Mouse (Mus musculus) heart, postnatal 4 days (tissue): Measurements from ENCODE around the gene Vps45. TPM values are rescaled to one million over a fixed set of nuclear protein-coding genes. Genes with fewer than 3 reads are reported as not detected.
"Not testable (repeated sequence)": the region's sequence is repeated elsewhere in the genome, so short reads cannot be mapped to it uniquely, and the experiment has no call there.

Source experiments
- DNase-seq: peaks from one replicate; pipeline ENCODE4 v3.0.0; 2021
- total RNA-seq, 2 experiments: library from RNA; stranded (reverse); gene quantifications; 2 replicates each; pipeline ENCODE4 v1.2.3; 2021

The Vps45 gene
- total RNA-seq, 2 experiments from 2014 or later = 33.7 to 34.5 TPM

GRCm38 (mm10) chr3:96078066-96078465 is 19.8 kb upstream of the Vps45 start:
- DNase-seq = no peak

GRCm38 (mm10) chr3:96072921-96073486 is 14.7 kb upstream of the Vps45 start:
- no peak for DNase-seq

- no peak for DNase-seq
Observed at GRCm38 (mm10) chr3:96070241-96070640, 12.0 kb upstream of the Vps45 start.

GRCm38 (mm10) chr3:96069542-96069941 is 11.3 kb upstream of the Vps45 start:
- no peak for DNase-seq

- no peak for DNase-seq
Observed at GRCm38 (mm10) chr3:96069046-96069445, 10.8 kb upstream of the Vps45 start.

- DNase-seq = no peak
Observed at GRCm38 (mm10) chr3:96066741-96067140, 8.5 kb upstream of the Vps45 start.

- peak; percentile 67 for DNase-seq
Observed at GRCm38 (mm10) chr3:96065754-96066375, 7.6 kb upstream of the Vps45 start.

GRCm38 (mm10) chr3:96065147-96065546 is 6.9 kb upstream of the Vps45 start:
- DNase-seq = no peak

GRCm38 (mm10) chr3:96064217-96064616 is 6.0 kb upstream of the Vps45 start:
- DNase-seq = no peak

- DNase-seq = no peak
Observed at GRCm38 (mm10) chr3:96063299-96063698, 5.0 kb upstream of the Vps45 start.

- DNase-seq = no peak
Observed at GRCm38 (mm10) chr3:96060146-96060545, 1.9 kb upstream of the Vps45 start.

GRCm38 (mm10) chr3:96057747-96058204 is 490 bp downstream of the Vps45 start:
- DNase-seq = peak; percentile 91

- DNase-seq = no peak
Observed at GRCm38 (mm10) chr3:96056031-96056430, 2.2 kb downstream of the Vps45 start.

- no peak for DNase-seq
Observed at GRCm38 (mm10) chr3:96055294-96055693, 3.0 kb downstream of the Vps45 start.

- peak; percentile 20 for DNase-seq
Observed at GRCm38 (mm10) chr3:96051839-96052238, 6.4 kb downstream of the Vps45 start.

- no peak for DNase-seq
Observed at GRCm38 (mm10) chr3:96051186-96051585, 7.1 kb downstream of the Vps45 start.

GRCm38 (mm10) chr3:96050779-96051178 is 7.5 kb downstream of the Vps45 start:
- DNase-seq = no peak

GRCm38 (mm10) chr3:96044559-96044958 is 13.7 kb downstream of the Vps45 start:
- not testable (repeated sequence) for DNase-seq

- no peak for DNase-seq
Observed at GRCm38 (mm10) chr3:96043104-96043503, 15.2 kb downstream of the Vps45 start.

GRCm38 (mm10) chr3:96041079-96041478 is 17.2 kb downstream of the Vps45 start:
- no peak for DNase-seq

- DNase-seq = no peak
Observed at GRCm38 (mm10) chr3:96040663-96041006, 17.6 kb downstream of the Vps45 start.

- no peak for DNase-seq
Observed at GRCm38 (mm10) chr3:96039857-96040662, 18.2 kb downstream of the Vps45 start.

- no peak for DNase-seq
Observed at GRCm38 (mm10) chr3:96038851-96039250, 19.4 kb downstream of the Vps45 start.

- DNase-seq = no peak
Observed at GRCm38 (mm10) chr3:96038156-96038555, 20.1 kb downstream of the Vps45 start.
